Mouse (Mus musculus): Measurements from ENCODE around the gene 3110082I17Rik. TPM values are rescaled to one million over a fixed set of nuclear protein-coding genes. Genes with fewer than 3 reads are reported as not detected.

Gene 3110082I17Rik
- polyA plus RNA-seq, 1 experiment = 16.4 TPM

GRCm38 (mm10) chr5:139411665-139412314 lies 48.5 kb downstream of the 3110082I17Rik start:
- no peak for TF ChIP-seq CTCF (IDR thresholded peaks at IDR 0.05; ENCODE audit: low read depth, low read length)
- no peak for TF ChIP-seq POLR2A (IDR thresholded peaks at IDR 0.05; ENCODE audit: borderline replicate concordance, low read depth, low read length)
- H3K4me1 ChIP-seq (ENCODE audit: control insufficient read depth, insufficient read depth, low read length) = peaks cover 25% of the 10 kb centered on the region
- H3K27ac ChIP-seq (ENCODE audit: insufficient read depth, low read depth, low read length) = no peak overlapping the region
- no peak overlapping the region for H3K4me3 ChIP-seq (ENCODE audit: insufficient read depth, low read length)

DNA sequence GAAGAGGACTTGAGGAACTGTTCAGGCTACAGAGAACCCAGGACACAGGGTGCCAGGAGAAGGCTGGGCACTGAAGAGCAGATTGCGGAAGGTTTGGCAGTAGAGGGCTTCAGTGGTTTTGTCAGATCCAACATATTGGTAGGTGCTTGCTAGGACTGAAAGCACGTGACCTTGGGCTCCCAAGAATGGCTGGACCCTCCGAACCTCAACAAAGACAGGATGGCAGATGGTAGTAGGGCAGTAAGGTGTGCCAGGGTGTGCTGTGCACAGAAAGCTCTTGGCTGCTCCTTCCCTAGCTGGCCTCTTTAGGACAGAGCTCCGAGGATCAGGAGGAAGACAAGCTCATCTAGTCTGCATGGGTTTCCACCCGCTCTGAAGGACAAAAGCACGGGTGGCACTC lies 49.2 kb downstream of the 3110082I17Rik start:
- H3K27ac ChIP-seq (ENCODE audit: insufficient read depth, low read depth, low read length) = no peak overlapping the region
- no peak overlapping the region for H3K4me3 ChIP-seq (ENCODE audit: insufficient read depth, low read length)
- H3K4me1 ChIP-seq (ENCODE audit: control insufficient read depth, insufficient read depth, low read length) = peaks cover 28% of the 10 kb centered on the region
- TF ChIP-seq CTCF (IDR thresholded peaks at IDR 0.05; ENCODE audit: low read depth, low read length) (no peak), POLR2A (IDR thresholded peaks at IDR 0.05; ENCODE audit: borderline replicate concordance, low read depth, low read length) (no peak)

- peaks cover 28% of the 10 kb centered on the region for H3K4me1 ChIP-seq (ENCODE audit: control insufficient read depth, insufficient read depth, low read length)
- H3K27ac ChIP-seq (ENCODE audit: insufficient read depth, low read depth, low read length) = peak overlapping the region; percentile 85
- no peak for TF ChIP-seq CTCF (IDR thresholded peaks at IDR 0.05; ENCODE audit: low read depth, low read length)
- no peak for TF ChIP-seq POLR2A (IDR thresholded peaks at IDR 0.05; ENCODE audit: borderline replicate concordance, low read depth, low read length)
- H3K4me3 ChIP-seq (ENCODE audit: insufficient read depth, low read length) = 0 out of 2 replicates have a peak overlapping the region, but pooled peaks have one; percentile 27
Observed at GRCm38 (mm10) chr5:139410056-139410455, 50.3 kb downstream of the 3110082I17Rik start.

DNA sequence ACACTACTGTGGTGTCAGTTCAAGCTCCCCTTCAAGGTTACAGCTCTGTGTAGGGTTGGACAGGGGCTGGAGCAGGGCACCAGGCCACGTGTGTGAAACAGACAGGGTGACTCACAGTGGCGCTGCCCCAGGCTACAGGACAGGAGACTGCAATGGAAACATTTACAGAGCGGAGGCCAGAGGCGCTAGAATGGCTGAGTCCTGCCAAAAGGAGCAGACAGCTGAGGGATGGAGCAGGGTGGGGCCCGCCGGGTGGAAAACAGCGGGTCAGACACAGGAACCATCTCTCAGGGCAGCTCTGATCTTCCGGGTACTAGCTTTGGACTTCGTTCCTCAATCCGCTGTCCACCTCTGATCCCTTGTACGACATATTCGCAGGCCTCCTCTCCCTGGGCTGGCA lies 50.9 kb downstream of the 3110082I17Rik start:
- peaks cover 32% of the 10 kb centered on the region for H3K4me1 ChIP-seq (ENCODE audit: control insufficient read depth, insufficient read depth, low read length)
- H3K4me3 ChIP-seq (ENCODE audit: insufficient read depth, low read length) = peak overlapping the region; percentile 27
- peak overlapping the region; percentile 85 for H3K27ac ChIP-seq (ENCODE audit: insufficient read depth, low read depth, low read length)
- TF ChIP-seq CTCF (IDR thresholded peaks at IDR 0.05; ENCODE audit: low read depth, low read length) (no peak), POLR2A (IDR thresholded peaks at IDR 0.05; ENCODE audit: borderline replicate concordance, low read depth, low read length) (no peak)

- peak overlapping the region; percentile 96 for H3K27ac ChIP-seq (ENCODE audit: insufficient read depth, low read depth, low read length)
- H3K4me3 ChIP-seq (ENCODE audit: insufficient read depth, low read length) = peak overlapping the region; percentile 66
- no peak for TF ChIP-seq CTCF (IDR thresholded peaks at IDR 0.05; ENCODE audit: low read depth, low read length)
- TF ChIP-seq POLR2A (IDR thresholded peaks at IDR 0.05; ENCODE audit: borderline replicate concordance, low read depth, low read length) = no peak
- peaks cover 39% of the 10 kb centered on the region for H3K4me1 ChIP-seq (ENCODE audit: control insufficient read depth, insufficient read depth, low read length)
Observed at GRCm38 (mm10) chr5:139408511-139408910, 51.8 kb downstream of the 3110082I17Rik start.

- peak overlapping the region; percentile 66 for H3K4me3 ChIP-seq (ENCODE audit: insufficient read depth, low read length)
- TF ChIP-seq POLR2A (IDR thresholded peaks at IDR 0.05; ENCODE audit: borderline replicate concordance, low read depth, low read length) (no peak), CTCF (IDR thresholded peaks at IDR 0.05; ENCODE audit: low read depth, low read length) (peak; percentile 36)
- peaks cover 50% of the 10 kb centered on the region for H3K4me1 ChIP-seq (ENCODE audit: control insufficient read depth, insufficient read depth, low read length)
- peak overlapping the region; percentile 96 for H3K27ac ChIP-seq (ENCODE audit: insufficient read depth, low read depth, low read length)
Observed at GRCm38 (mm10) chr5:139407121-139407885, 53.0 kb downstream of the 3110082I17Rik start.

- TF ChIP-seq POLR2A (IDR thresholded peaks at IDR 0.05; ENCODE audit: borderline replicate concordance, low read depth, low read length) (no peak), CTCF (IDR thresholded peaks at IDR 0.05; ENCODE audit: low read depth, low read length) (no peak)
- Histone ChIP-seq H3K4me3 (ENCODE audit: insufficient read depth, low read length) (peak overlapping the region; percentile 63), H3K27ac (ENCODE audit: insufficient read depth, low read depth, low read length) (peak overlapping the region; percentile 83), H3K4me1 (ENCODE audit: control insufficient read depth, insufficient read depth, low read length) (peaks cover 47% of the 10 kb centered on the region)
Observed at GRCm38 (mm10) chr5:139405953-139406352, 54.4 kb downstream of the 3110082I17Rik start.

GRCm38 (mm10) chr5:139405478-139405877 lies 54.8 kb downstream of the 3110082I17Rik start:
- TF ChIP-seq CTCF (IDR thresholded peaks at IDR 0.05; ENCODE audit: low read depth, low read length) (no peak), POLR2A (IDR thresholded peaks at IDR 0.05; ENCODE audit: borderline replicate concordance, low read depth, low read length) (no peak)
- Histone ChIP-seq H3K4me3 (ENCODE audit: insufficient read depth, low read length) (peak overlapping the region; percentile 63), H3K27ac (ENCODE audit: insufficient read depth, low read depth, low read length) (peak overlapping the region; percentile 83), H3K4me1 (ENCODE audit: control insufficient read depth, insufficient read depth, low read length) (peaks cover 43% of the 10 kb centered on the region)

DNA sequence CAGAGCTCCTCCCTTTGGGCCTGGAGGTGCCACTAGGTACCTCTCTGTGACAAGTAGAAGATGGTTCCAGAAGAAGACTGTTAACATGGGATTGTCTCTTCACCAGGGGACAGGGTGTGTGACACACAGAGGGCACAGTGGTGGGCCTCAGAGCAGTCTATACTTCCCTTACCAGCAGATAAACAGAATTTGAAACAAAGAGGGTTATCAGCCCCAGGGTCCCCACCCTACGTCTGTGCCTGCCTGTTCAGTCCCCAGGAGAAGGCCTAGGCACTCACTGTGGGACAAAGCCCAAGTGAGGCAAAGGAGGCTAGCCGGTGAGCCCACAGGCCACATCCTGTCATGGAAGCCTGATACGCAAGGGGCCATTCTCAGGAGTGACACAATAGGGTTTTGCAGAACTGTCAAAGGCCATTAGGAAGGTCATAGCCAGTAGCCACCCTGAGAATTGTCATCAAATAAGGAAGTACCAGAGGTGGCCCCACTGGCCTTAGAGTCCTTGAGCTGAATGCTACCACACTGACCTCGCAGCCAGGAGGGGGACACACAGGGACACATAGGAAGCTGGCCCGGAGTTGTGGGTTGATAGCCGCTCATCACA lies 55.4 kb downstream of the 3110082I17Rik start, which contains the start of gene C130050O18Rik:
TSS of gene C130050O18Rik (plus strand) at position 480 of the 601 bp plus-strand sequence.
- peak within 1 kb of the TSS; percentile 83 for H3K27ac ChIP-seq (ENCODE audit: insufficient read depth, low read depth, low read length)
- TF ChIP-seq POLR2A (IDR thresholded peaks at IDR 0.05; ENCODE audit: borderline replicate concordance, low read depth, low read length) (no peak), CTCF (IDR thresholded peaks at IDR 0.05; ENCODE audit: low read depth, low read length) (no peak)
- H3K4me3 ChIP-seq (ENCODE audit: insufficient read depth, low read length) = peak within 1 kb of the TSS; percentile 63
- H3K4me1 ChIP-seq (ENCODE audit: control insufficient read depth, insufficient read depth, low read length) = peaks cover 37% of the 10 kb centered on the region
